Mouse (Mus musculus) right cerebral cortex, postnatal 10 days (tissue): Measurements from ENCODE around the gene Gm9833.

Source experiments
- DNase-seq, 2 experiments: peaks; one replicate each; pipeline ENCODE4 v3.0.0; 2021; ENCODE audit warnings: low spot score in 2 of 2

The Gm9833 gene

GRCm38 (mm10) chr3:10121956-10122739, 34.2 kb downstream of the Gm9833 start:
- DNase-seq = peak in 1 of 2 experiments; percentile 41

GRCm38 (mm10) chr3:10123615-10124014, 35.7 kb downstream of the Gm9833 start:
- DNase-seq = no peak

- DNase-seq = no peak
These were observed 36.2 kb downstream of the Gm9833 start for GRCm38 (mm10) chr3:10124071-10124470.

GRCm38 (mm10) chr3:10125301-10125700, 37.4 kb downstream of the Gm9833 start:
- no peak for DNase-seq

- DNase-seq = no peak
These were observed 38.1 kb downstream of the Gm9833 start for GRCm38 (mm10) chr3:10126036-10126435.

GRCm38 (mm10) chr3:10126502-10126901, 38.6 kb downstream of the Gm9833 start:
- DNase-seq = no peak

- DNase-seq = peak; percentile 86 to 90
These were observed 39.0 kb downstream of the Gm9833 start for GRCm38 (mm10) chr3:10126952-10127351.

GRCm38 (mm10) chr3:10127505-10127904, 39.6 kb downstream of the Gm9833 start:
- no peak for DNase-seq
